Mouse (Mus musculus): ENCODE measurements around the gene Cpsf4l.

- TF ChIP-seq POLR2A (IDR thresholded peaks at IDR 0.05; ENCODE audit: control insufficient read depth, extremely low read depth, insufficient read depth, low read length, poor library complexity) (no peak), CTCF (IDR thresholded peaks at IDR 0.05; ENCODE audit: borderline replicate concordance, control insufficient read depth, extremely low read depth, insufficient read depth, low read length, poor library complexity) (no peak)
Measured at GRCm38 (mm10) chr11:113697571-113697970, 12.2 kb downstream of the Cpsf4l start.
